Mouse (Mus musculus): ENCODE measurements around the gene Timmdc1. TPM values are rescaled to one million over a fixed set of nuclear protein-coding genes. Genes with fewer than 3 reads are reported as not detected.
"Not testable (repeated sequence)": the region's sequence is repeated elsewhere in the genome, so short reads cannot be mapped to it uniquely, and the experiment has no call there.

Gene Timmdc1
- polyA plus RNA-seq, 1 experiment: 10.0 TPM

GRCm38 (mm10) chr16:38478296-38478695 lies 44.2 kb downstream of the Timmdc1 start:
- 94% methylated on average over 3 of the region's 3 CpGs for WGBS
- Histone ChIP-seq H3K4me1 (ENCODE audit: control insufficient read depth, insufficient read depth, low read length) (peaks cover 2% of the 10 kb centered on the region; the same call in 1 of the 2 replicates), H3K4me3 (replicated peaks; ENCODE audit: extremely low read depth, low read depth, low read length) (no peak overlapping the region)
- no peak for DNase-seq
- TF ChIP-seq CTCF (IDR thresholded peaks at IDR 0.05; ENCODE audit: insufficient read depth, low read length): no peak
- TF ChIP-seq POLR2A (IDR thresholded peaks at IDR 0.05; ENCODE audit: borderline replicate concordance, extremely low read depth, low read depth, low read length): no peak

- WGBS: 52% methylated on average over 14 of the region's 14 CpGs
- H3K4me1 ChIP-seq (ENCODE audit: control insufficient read depth, insufficient read depth, low read length); H3K4me3 ChIP-seq (replicated peaks; ENCODE audit: extremely low read depth, low read depth, low read length); DNase-seq: not testable (repeated sequence)
Observed at GRCm38 (mm10) chr16:38477241-38477608, 45.2 kb downstream of the Timmdc1 start.

GRCm38 (mm10) chr16:38476312-38477240 lies 45.9 kb downstream of the Timmdc1 start:
- no peak for TF ChIP-seq CTCF (IDR thresholded peaks at IDR 0.05; ENCODE audit: insufficient read depth, low read length)
- no peak for TF ChIP-seq POLR2A (IDR thresholded peaks at IDR 0.05; ENCODE audit: borderline replicate concordance, extremely low read depth, low read depth, low read length)
- WGBS: 5% methylated on average over 34 of the region's 34 CpGs
- no peaks in the 10 kb centered on the region for H3K4me1 ChIP-seq (ENCODE audit: control insufficient read depth, insufficient read depth, low read length)
- peak overlapping the region; percentile 56 for H3K4me3 ChIP-seq (replicated peaks; ENCODE audit: extremely low read depth, low read depth, low read length)
- peak; percentile 43 for DNase-seq

- H3K4me3 ChIP-seq (replicated peaks; ENCODE audit: extremely low read depth, low read depth, low read length): no peak overlapping the region
Observed at GRCm38 (mm10) chr16:38475681-38476311, 46.7 kb downstream of the Timmdc1 start.

GRCm38 (mm10) chr16:38474677-38475286 lies 47.7 kb downstream of the Timmdc1 start:
- 91% methylated on average over 9 of the region's 9 CpGs for WGBS
- Histone ChIP-seq H3K4me3 (replicated peaks; ENCODE audit: extremely low read depth, low read depth, low read length) (no peak overlapping the region), H3K4me1 (ENCODE audit: control insufficient read depth, insufficient read depth, low read length) (no peaks in the 10 kb centered on the region)
- TF ChIP-seq CTCF (IDR thresholded peaks at IDR 0.05; ENCODE audit: insufficient read depth, low read length) (no peak), POLR2A (IDR thresholded peaks at IDR 0.05; ENCODE audit: borderline replicate concordance, extremely low read depth, low read depth, low read length) (no peak)
- no peak for DNase-seq

More at GRCm38 (mm10) chr16:38475681-38476311, 46.7 kb downstream of the Timmdc1 start:
- TF ChIP-seq POLR2A (IDR thresholded peaks at IDR 0.05; ENCODE audit: borderline replicate concordance, extremely low read depth, low read depth, low read length) (no peak), CTCF (IDR thresholded peaks at IDR 0.05; ENCODE audit: insufficient read depth, low read length) (no peak)
- no peak for DNase-seq
- no peaks in the 10 kb centered on the region for H3K4me1 ChIP-seq (ENCODE audit: control insufficient read depth, insufficient read depth, low read length)
- 38% methylated on average over 4 of the region's 4 CpGs for WGBS

- H3K4me3 ChIP-seq (replicated peaks; ENCODE audit: extremely low read depth, low read depth, low read length): no peak overlapping the region
- no peaks in the 10 kb centered on the region for H3K4me1 ChIP-seq (ENCODE audit: control insufficient read depth, insufficient read depth, low read length)
- DNase-seq: no peak
- WGBS: 84% methylated on average over 5 of the region's 5 CpGs
- TF ChIP-seq CTCF (IDR thresholded peaks at IDR 0.05; ENCODE audit: insufficient read depth, low read length): no peak
- no peak for TF ChIP-seq POLR2A (IDR thresholded peaks at IDR 0.05; ENCODE audit: borderline replicate concordance, extremely low read depth, low read depth, low read length)
Observed at GRCm38 (mm10) chr16:38473661-38474060, 48.8 kb downstream of the Timmdc1 start.

- 84% methylated on average over 5 of the region's 5 CpGs for WGBS
- TF ChIP-seq CTCF (IDR thresholded peaks at IDR 0.05; ENCODE audit: insufficient read depth, low read length): no peak
- TF ChIP-seq POLR2A (IDR thresholded peaks at IDR 0.05; ENCODE audit: borderline replicate concordance, extremely low read depth, low read depth, low read length): no peak
- DNase-seq: no peak
- no peaks in the 10 kb centered on the region for H3K4me1 ChIP-seq (ENCODE audit: control insufficient read depth, insufficient read depth, low read length)
- no peak overlapping the region for H3K4me3 ChIP-seq (replicated peaks; ENCODE audit: extremely low read depth, low read depth, low read length)
Observed at GRCm38 (mm10) chr16:38472507-38472873, 50.0 kb downstream of the Timmdc1 start.

GRCm38 (mm10) chr16:38471697-38472506 lies 50.6 kb downstream of the Timmdc1 start:
- WGBS: 52% methylated on average over 11 of the region's 11 CpGs
- no peak for DNase-seq
- Histone ChIP-seq H3K4me3 (replicated peaks; ENCODE audit: extremely low read depth, low read depth, low read length) (no peak overlapping the region), H3K4me1 (ENCODE audit: control insufficient read depth, insufficient read depth, low read length) (no peaks in the 10 kb centered on the region)
- TF ChIP-seq CTCF (IDR thresholded peaks at IDR 0.05; ENCODE audit: insufficient read depth, low read length) (no peak), POLR2A (IDR thresholded peaks at IDR 0.05; ENCODE audit: borderline replicate concordance, extremely low read depth, low read depth, low read length) (no peak)

GRCm38 (mm10) chr16:38469437-38469836 lies 53.0 kb downstream of the Timmdc1 start:
- H3K4me1 ChIP-seq (ENCODE audit: control insufficient read depth, insufficient read depth, low read length): no peaks in the 10 kb centered on the region
- WGBS: 77% methylated on average over 8 of the region's 8 CpGs
- no peak for DNase-seq
- TF ChIP-seq CTCF (IDR thresholded peaks at IDR 0.05; ENCODE audit: insufficient read depth, low read length) (no peak), POLR2A (IDR thresholded peaks at IDR 0.05; ENCODE audit: borderline replicate concordance, extremely low read depth, low read depth, low read length) (no peak)
- no peak overlapping the region for H3K4me3 ChIP-seq (replicated peaks; ENCODE audit: extremely low read depth, low read depth, low read length)

Measured in lung, adult 2 months (tissue).